Mouse (Mus musculus): ENCODE results near the gene Myo15.
"Not testable (repeated sequence)": the region's sequence is repeated elsewhere in the genome, so short reads cannot be mapped to it uniquely, and the experiment has no call there.

Myo15 gene

GRCm38 (mm10) chr11:60548112-60548511, 79.0 kb downstream of the Myo15 start:
- no peak for DNase-seq (ENCODE audit: low spot score in 2 of 2)

GRCm38 (mm10) chr11:60553091-60553490, 84.0 kb downstream of the Myo15 start:
- DNase-seq (ENCODE audit: low spot score in 2 of 2), result no peak

DNA sequence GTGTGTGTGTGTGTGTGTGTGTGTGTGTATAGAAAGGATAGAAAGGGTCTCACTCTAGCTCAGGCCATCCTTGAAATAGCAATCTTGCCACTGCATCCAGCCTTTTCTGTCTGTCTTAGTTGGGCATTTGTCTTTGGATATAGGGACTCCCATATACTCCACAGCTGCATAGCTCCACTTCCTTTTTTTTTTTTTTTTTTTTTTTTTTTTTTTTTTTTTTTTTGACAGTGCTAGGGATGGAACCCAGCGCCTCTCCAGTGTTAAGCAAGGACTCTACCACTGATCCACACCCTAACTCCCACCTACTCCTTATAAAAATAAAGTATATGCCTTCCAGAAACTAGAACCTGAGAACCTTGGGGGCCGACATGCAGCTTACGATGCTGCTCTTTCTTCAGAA, 88.5 kb downstream of the Myo15 start:
- no peak for DNase-seq (ENCODE audit: low spot score in 2 of 2)

GRCm38 (mm10) chr11:60559342-60559741, 90.2 kb downstream of the Myo15 start:
- DNase-seq (ENCODE audit: low spot score in 2 of 2), result peak; percentile 36 to 67

- not testable (repeated sequence) for DNase-seq (ENCODE audit: low spot score in 2 of 2)
Observed at GRCm38 (mm10) chr11:60574006-60574405, 104.9 kb downstream of the Myo15 start.

All from urinary bladder, postnatal 4 days (tissue).